Mouse (Mus musculus): ENCODE results near the gene Gm20695. TPM values are rescaled to one million over a fixed set of nuclear protein-coding genes. Genes with fewer than 3 reads are reported as not detected.
"Not testable (repeated sequence)": the region's sequence is repeated elsewhere in the genome, so short reads cannot be mapped to it uniquely, and the experiment has no call there.

Gene Gm20695
- not detected for total RNA-seq (2021)
- long read RNA-seq, experiment 1 = 0 reads
- long read RNA-seq, experiment 2, partial matches to known transcripts = 0 of 3 reads
- long read RNA-seq, experiment 2, other reads (novel, unspliced or antisense) = 3 of 3 reads

DNA sequence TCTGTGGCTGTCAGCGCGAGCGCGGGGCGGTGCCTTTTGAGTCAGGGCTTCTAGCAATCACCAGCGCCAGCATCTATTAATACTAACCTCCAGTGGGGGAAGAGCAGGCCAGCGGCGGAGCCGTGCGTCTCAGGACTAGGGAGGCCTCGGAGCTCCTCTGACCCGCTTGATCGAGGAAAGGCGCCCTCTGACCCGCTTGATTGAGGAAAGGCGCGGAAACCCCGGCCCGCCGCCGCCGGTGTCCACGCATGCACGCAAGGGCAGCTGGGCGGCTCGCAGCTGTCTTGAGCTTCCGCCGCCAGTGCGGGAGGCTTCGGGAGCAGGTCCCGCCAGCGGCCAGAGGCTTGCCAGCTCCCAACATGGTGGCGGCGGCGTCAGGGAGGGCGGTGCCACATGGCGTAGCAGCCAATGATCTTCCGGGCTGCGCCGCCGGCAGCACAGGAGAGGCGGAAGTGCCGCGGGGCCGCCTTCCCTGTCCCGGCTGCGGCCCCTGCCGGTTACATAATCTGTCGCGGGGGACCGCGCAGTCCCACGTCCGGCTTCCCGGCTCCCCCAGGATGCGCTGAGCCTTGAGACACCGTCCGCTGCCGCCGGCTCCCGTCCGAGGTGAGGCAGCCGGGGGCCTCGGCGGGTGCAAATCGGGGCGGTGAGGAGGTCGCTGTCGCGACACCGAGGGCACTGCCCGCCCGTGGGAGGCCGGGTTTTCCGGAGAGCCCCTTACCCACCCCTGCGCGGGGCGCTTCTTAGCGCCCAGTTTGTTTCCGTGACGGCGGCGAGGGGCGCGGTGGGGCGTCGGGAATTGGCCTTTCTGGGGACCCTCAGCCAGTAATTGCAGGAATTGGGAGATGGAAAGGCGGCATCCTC, at the start of gene Gm20695, which contains the start of gene Zfp597:
Gene Gm20695 (plus strand): TSS at position 448 of the 864 bp plus-strand sequence.
Gene Zfp597 (minus strand): TSS at position 361 of the 864 bp plus-strand sequence.
- DNase-seq = peak; percentile 97

DNA sequence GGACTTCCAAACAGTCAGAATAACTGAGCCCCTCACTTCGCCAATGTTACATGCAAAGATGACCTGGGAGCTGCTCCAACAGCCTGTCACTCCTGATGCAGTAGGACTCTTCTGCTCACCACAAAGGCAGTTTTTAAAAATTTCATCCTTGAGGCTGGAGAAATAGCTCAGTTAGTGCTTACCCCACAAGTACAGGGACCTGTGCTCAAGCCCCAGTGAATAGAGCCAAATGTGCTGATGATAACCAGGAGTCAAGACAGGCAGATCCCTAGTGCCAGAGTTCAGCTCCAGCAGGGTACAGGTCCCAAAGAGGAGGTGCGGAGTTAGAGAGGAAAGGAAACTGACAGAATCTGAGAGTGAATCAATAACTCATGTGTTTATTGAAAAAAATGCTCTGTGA, 49.0 kb upstream of the Gm20695 start:
- DNase-seq = no peak

DNA sequence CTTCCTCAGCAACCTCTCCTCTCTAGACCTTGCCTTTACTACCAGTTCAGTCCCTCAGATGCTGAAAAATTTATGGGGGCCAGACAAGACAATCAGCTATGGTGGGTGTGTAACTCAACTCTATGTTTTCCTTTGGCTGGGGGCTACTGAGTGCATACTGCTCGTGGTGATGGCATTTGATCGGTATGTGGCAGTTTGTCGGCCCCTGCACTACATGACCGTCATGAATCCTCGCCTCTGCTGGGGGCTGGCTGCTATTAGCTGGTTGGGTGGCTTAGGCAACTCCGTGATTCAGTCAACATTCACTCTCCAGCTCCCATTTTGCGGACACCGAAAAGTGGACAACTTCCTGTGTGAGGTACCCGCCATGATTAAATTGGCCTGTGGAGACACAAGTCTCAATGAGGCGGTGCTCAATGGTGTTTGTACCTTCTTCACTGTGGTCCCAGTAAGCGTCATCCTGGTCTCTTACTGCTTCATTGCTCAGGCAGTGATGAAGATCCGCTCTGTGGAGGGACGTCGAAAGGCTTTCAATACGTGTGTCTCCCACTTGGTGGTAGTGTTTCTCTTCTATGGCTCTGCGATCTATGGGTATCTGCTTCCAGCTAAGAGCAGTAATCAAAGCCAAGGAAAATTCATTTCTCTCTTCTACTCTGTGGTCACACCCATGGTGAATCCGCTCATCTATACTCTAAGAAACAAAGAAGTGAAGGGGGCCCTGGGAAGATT, 45.1 kb upstream of the Gm20695 start:
- peak; percentile 22 to 32 for DNase-seq

DNA sequence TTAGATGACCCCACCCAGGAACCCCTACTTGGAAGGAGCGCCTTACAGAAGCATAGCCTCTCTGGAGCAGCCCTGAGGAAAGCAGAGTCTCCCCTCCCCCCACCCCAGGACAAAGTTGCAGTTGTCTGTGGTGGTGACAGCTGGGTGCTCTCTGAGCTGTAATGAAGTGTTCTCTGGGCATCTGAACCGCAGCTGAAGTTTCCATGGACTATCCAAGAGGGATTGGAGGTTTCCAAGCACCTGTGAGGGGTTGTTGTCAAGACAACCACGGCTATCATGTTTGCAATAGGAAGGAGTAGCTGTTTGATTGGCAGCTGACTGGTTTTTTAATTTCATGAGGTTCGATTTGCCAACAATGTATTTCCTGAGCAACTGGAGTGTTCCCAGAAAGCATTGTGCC, 41.5 kb upstream of the Gm20695 start:
- no peak for DNase-seq

DNA sequence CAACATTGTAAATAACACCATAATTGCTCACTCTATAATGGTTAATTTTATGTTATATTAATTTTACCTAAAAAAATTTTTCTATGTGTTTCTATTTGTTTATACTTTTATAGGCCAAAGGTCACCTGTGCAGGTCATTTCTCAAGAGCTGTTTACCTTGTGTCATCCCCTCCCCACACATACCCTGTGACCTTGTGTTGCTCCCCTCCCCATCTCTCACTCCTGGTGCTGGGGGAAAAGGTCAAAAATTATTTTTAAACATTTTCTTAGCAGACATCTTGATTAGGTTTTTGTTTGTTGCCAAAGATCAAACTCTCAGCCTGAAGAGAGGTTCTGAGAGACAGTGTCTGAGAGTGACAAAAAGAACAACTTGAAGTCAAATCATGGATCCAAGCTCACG, 40.7 kb upstream of the Gm20695 start:
- no peak for DNase-seq

DNA sequence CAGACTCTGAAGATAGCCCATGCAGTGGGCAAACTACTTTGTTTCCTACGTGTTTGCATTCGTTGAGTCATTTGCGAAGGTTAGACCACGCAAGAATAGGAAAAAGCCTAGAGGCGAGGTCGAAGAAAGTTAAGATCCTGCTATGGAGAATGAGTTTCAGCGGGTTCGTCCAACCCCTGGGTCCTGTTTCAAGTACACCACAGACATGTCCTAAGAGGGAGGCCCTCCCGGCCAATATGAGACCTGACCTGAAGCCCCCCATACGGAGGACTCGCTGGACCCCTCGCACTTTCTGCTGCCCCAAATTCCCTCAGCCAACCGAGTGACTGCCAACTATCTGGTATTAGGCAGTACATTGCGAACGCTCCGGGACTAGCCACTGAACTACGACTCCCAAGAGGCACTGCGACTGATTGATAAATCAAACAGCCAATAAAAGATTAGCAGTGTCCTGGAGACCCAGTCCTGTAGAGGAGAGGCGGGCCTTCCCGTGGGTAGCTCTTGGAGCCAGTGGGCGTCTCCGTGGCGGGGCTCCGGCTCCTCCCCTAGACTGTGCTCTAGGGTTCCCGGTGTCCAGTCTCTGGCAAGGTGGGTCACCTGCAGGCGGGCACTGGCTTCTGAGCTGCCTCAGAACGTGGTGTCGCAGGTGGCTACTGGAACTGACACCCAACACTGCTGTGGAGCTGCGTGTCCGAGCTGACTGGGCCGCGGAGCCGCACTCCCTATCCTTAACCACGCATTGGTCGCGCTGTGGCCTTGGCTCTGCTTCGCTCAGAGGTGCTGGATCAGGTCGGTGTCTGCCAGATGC, 37.5 kb upstream of the Gm20695 start, which contains the start of gene Zfp174:
Gene Zfp174 (plus strand): TSS at position 558 of the 808 bp plus-strand sequence.
- peak; percentile 98 for DNase-seq

DNA sequence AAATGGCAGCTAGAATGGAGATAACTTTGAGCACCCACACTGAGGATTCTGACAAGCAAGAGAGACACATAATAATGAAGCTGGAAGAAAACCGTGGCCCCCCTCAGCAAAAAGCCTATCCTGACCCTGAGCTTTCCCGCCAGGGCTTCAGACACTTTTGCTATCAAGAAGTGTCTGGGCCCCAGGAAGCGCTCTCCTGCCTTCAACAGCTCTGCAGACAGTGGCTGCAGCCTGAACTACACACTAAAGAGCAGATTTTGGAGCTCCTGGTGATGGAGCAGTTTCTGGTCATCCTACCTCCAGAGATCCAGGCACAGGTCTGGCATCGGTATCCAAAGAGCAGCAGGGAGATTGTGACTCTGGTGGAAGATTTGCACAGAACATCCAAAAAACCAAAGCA, 36.6 kb upstream of the Gm20695 start:
- DNase-seq = no peak

DNA sequence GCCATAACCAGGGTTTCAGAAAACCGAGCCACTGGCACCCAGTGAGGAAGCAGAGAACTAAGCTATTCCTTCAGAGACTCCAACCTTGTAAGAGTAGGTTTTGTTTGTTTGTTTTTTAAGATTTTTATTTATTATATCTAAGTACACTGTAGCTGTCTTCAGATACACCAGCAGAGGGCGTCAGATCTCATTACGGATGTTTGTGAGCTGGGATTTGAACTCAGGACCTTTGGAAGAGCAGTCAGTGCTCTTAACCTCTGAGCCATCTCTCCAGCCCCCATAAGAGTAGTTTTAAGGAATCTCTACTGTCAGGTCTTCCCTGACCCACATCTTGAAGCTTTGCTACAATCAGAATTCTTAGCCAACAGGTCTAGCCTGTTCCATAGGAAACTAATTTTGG, 36.0 kb upstream of the Gm20695 start:
- DNase-seq = no peak

DNA sequence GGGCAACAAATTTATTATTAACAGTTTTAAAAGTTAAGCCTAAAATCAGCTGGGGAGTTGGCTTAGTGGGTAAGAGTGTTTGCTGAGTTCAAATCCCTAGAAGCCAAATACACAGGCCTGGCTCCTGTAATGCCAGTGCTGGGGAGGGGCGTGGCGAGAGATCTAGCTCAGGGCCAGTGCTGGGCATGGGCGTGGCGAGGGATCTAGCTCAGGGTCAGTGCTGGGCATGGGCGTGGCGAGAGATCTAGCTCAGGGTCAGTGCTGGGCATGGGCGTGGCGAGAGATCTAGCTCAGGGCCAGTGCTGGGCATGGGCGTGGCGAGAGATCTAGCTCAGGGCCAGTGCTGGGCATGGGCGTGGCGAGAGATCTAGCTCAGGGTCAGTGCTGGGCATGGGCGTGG, 33.1 kb upstream of the Gm20695 start:
- DNase-seq = not testable (repeated sequence)

DNA sequence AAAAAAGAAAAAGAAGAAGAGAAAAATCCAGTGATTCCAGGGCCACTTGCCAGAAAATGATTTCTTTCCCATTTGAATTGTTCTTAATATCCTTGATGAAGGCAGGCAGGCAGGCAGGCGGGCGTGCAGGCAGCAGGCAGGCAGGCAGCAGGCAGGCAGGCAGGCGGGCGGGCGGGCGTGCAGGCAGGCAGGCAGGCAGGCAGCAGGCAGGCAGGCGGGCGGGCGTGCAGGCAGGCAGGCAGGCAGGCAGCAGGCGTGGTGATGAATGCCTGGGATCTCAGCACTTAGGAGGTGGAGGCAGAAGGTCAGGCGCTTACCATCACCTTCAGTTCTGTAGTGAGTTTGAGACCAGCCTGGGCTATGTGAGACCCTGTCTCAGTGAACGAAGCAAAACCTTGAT, 31.9 kb upstream of the Gm20695 start:
- no peak for DNase-seq

DNA sequence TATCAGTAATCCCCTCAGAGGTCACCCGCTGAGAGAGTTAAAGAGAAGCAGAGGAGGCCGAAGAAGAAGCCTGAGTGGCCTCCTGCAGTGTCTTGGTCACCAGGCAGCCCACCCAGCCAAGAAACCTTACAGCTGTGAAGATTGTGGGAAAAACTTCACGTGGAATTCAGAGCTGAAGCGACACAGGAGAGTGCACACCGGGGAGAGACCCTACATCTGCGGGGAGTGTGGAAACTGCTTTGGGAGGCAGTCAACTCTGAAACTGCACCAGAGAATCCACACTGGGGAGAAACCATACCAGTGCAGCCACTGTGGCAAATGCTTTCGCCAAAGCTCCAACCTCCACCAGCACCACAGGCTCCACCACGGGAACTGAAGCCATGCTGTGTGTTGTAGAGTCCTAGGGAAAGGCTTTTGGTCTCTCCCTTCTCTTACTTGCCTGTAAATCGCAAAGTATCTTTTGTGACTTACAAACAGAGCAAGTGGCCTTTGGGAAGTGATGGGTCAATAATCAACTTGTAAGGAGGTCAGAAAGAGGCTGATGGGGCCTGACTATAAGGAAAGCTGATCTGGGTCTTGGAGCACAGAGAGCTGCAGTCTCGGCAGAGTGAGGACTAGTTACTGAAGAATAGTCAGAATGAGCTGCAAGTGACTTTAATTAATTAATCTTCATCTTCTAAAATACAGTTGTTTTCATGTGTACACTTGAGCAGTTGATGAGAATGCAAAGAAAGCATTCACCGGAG, 29.8 kb upstream of the Gm20695 start:
- no peak for DNase-seq

DNA sequence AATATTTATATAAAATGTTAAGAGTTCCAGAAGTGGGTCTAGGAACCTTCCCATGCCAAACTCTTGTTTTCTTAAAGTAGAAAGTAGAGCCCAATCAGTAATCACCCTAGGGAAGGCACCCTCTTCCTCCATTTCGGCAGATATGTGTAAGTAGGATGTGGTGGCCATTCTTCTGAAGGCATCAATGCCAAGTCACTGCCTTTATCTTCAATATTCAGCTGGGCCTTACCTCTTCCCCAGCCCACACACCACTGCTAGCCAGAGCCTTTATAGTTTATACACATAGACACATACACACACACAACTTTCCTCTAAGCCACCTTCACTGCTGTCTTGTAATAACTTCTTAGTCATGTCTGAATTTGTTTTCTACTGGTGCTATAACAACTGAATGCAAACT, 28.7 kb upstream of the Gm20695 start:
- DNase-seq = no peak

DNA sequence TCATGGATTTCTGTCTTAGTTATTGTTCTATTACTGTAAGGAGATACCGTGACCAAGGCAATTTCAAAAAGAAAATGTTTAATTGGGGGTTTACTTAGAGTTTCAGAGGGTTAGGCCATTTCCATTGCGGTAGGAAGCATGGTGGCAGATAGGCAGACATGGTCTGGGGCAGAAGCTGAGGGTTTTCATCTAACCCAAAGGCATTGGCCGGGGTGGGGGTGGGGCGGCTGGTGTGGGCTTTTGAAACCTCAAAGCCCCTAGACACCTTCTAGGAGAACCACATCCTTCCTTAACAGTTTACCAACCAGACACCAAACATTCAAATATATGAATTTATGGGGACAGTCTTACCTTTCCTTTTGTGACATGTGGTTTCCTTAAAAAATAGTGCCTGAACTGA, 25.2 kb upstream of the Gm20695 start:
- no peak for DNase-seq

DNA sequence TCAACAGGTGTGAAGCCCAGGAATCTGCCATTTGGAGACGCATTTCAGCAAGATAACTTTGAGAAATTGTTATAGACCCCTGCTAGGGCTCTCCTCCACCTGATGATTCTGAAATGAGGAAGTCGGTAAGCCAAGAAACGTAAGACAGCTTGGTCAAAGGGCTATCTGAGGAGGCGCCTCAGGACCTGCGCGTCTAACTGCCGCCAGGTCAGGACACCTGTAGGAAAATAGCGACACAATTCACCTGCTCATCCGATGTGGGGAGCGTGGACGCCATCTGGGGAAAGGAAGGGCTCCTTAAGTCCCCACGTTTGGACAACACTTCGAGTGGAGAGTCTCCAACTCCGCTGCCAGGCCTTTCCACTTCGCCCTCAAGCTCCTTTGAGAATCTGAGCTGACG, 12.6 kb upstream of the Gm20695 start:
- no peak for DNase-seq

DNA sequence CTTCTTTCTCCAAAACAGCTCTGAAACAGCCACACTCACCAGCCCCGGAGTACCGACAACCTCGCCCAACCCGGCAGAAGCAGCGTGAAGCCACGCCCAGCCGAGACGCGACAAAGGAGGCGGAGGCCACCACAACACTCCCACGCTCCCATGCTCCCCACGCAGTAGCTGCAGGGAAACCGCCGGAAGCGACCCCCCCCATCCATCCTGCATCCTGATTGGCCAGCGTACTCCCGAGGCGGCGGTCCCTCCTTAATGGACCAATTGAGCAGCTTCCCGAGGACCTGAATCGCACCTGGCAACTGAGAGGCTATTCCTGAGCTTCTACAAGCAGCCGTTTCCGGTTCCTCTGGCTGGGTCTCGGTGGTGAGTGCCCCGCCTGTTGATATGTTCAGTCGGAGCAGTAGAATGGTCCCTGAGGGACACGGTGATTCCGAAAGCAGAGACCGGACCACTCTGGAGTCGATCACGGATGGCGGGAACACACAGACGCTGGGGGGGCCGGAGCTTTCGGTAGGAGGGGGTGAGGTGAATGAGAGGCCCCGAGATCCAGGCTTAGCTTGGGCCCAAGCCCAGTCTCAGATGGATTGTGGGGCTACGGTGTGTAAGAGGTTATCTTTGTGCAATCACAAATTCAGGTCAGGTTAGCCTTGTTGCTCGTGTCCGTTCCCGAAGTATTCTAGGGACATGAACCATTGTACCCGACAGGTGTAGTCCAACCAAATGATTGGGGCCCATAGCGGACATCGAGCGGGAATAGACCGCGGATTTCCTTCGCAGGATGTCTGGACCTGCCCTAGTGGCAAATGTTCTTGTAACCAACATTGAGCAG, 12.0 kb upstream of the Gm20695 start, which contains the start of gene Naa60:
Gene Naa60 (plus strand): TSS at position 160 of the 832 bp plus-strand sequence.
- DNase-seq = peak; percentile 91 to 93

DNA sequence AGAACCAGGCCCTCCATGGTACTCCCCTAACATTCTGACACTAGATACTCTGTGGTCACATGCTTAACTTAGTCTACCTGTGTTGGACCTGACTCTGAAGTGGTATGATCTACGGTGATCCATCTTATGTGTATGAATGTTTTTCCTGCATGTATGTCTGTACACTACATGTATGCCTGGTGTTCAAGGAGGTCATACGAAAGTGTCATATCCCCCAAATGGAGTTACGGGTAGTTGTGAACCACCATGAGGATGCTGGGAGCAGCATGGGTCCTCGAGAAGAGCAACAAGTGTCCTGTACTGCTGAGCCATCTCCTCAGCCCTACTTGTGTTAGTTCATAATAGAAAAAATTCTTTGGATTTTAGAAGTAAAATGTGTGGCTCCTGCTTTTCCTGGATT, 8.1 kb upstream of the Gm20695 start:
- no peak for DNase-seq

DNA sequence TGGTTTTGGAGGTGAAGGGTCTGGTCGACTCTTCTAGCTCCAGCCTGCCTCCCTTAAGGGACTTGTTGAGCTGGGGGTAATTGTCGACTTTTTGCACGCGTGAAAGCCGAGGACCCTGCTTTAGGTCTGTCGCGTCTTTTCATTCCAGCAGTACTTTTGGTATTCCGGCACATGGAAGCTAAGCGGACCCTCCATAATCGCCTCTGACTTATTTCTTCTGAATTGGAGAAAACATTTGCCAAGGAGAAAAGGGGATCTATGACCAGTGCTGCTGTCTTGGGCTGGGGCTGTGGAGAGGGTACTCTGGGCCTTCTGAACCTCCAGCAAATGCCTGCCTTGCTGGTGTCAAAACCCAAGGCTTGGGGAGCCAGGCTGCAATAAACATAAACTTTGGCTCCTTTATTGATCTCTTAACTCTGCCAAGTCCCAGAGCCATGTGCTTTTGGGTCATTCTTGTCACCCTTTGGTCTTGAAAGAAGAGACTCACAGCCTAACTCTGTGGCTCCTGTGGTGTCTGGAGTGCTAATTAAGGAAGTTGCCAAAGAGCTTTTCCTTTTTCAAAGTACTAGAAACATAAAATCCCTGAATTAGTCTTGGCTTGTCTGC, 720 bp downstream of the Gm20695 start:
- DNase-seq = peak; percentile 12 to 48

DNA sequence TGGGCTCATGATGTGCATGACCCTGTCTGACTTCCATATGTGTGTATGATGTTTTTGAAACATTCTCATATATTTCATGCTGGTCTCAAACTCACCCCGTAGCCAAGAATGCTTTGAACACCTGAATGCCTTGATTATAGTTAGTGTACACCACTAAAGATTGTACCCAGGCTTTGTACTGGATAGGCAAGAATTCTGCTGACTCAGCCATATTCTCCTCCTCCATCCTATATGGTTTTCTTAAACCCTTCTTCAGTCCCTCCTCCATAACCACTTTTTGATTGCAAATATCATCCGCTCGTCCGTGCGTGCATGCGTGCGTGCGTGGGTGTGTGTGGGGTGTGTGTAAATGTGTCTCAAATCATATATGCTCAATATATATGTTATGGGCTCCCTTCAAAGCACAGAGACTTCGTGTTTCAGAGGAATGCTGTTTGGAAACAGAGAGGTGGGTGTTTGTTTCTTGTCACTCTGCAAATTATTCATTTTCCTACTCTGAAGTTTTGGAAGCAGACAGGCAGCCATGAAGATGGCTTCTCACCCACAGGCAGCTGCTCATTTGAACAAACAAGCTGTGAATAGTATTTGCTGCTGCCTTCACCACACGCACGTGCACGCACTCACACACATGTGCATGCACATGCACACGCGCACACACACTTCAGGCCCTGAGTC, 7.3 kb downstream of the Gm20695 start:
- DNase-seq = no peak

DNA sequence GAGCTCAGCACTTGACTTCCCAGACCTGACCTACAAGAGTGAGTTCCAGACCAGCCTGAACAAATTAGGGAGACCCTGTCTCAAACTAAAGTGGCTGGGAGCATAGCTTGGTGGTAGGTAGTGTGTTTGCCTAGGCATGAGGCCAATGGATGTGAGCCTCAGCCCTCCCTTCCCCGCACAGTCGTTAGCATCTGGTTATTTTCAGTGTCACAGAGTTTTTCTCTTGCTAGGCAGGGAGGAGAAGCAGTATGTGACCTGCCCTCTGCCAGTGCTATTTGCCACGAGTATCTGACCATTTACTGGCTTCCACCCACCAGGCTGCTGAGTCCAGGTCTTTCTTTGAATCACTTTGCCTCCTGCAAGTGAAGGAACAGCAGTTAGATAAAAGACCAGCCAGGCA, 9.3 kb downstream of the Gm20695 start:
- DNase-seq = peak; percentile 25 to 33

Data from heart, adult 18-20 months (tissue).